Mouse (Mus musculus): ENCODE results near the gene Zfp296. TPM values are rescaled to one million over a fixed set of nuclear protein-coding genes. Genes with fewer than 3 reads are reported as not detected.

Gene Zfp296
- polyA plus RNA-seq, 1 experiment from 2014 or later = 1.2 TPM

- Histone ChIP-seq H3K4me1 (ENCODE audit: insufficient read depth) (peaks cover 25% of the 10 kb centered on the region), H3K4me3 (ENCODE audit: low read depth, low read length) (no peak overlapping the region), H3K4me2 (ENCODE audit: low read depth, low read length) (no peak overlapping the region), H3K9me3 (ENCODE audit: low read length) (no peaks in the 10 kb centered on the region), H3K27ac (ENCODE audit: low read depth) (no peak overlapping the region; the same call in 1 of the 2 replicates), H3K36me3 (replicated peaks; ENCODE audit: insufficient read depth, low read length) (peaks cover 38% of the 10 kb centered on the region), H3K9ac (replicated peaks) (no peak overlapping the region), H3K27me3 (ENCODE audit: insufficient read depth, low read length) (no peaks in the 10 kb centered on the region)
- no peak for ATAC-seq
- no peak for DNase-seq
- 80% methylated on average over 8 of the region's 8 CpGs for WGBS (ENCODE audit: insufficient replicate concordance)
- no peak for TF ChIP-seq EP300 (IDR thresholded peaks at IDR 0.05; ENCODE audit: low read depth)
- no peak for TF ChIP-seq CTCF (IDR thresholded peaks at IDR 0.05; ENCODE audit: low read depth)
These were observed 9.7 kb upstream of the Zfp296 start for GRCm38 (mm10) chr7:19567426-19567825.

- Histone ChIP-seq H3K36me3 (replicated peaks; ENCODE audit: insufficient read depth, low read length) (peaks cover 33% of the 10 kb centered on the region), H3K4me1 (ENCODE audit: insufficient read depth) (peaks cover 21% of the 10 kb centered on the region)
These were observed 7.4 kb upstream of the Zfp296 start for GRCm38 (mm10) chr7:19569647-19570046.

GRCm38 (mm10) chr7:19572926-19573775, 3.9 kb upstream of the Zfp296 start:
- under 1% methylated on average over 53 of the region's 53 CpGs for WGBS (ENCODE audit: insufficient replicate concordance)
- DNase-seq (peak; percentile 90), ATAC-seq (peak; percentile 91)
- Histone ChIP-seq H3K9me3 (ENCODE audit: low read length) (no peaks in the 10 kb centered on the region), H3K4me3 (ENCODE audit: low read depth, low read length) (peak overlapping the region; percentile 85), H3K36me3 (replicated peaks; ENCODE audit: insufficient read depth, low read length) (peaks cover 13% of the 10 kb centered on the region), H3K4me1 (ENCODE audit: insufficient read depth) (peaks cover 43% of the 10 kb centered on the region), H3K27me3 (ENCODE audit: insufficient read depth, low read length) (peaks cover 5% of the 10 kb centered on the region; the same call in 1 of the 2 replicates), H3K9ac (replicated peaks) (peak overlapping the region; percentile 76), H3K4me2 (ENCODE audit: low read depth, low read length) (peak overlapping the region; percentile 91), H3K27ac (ENCODE audit: low read depth) (peak overlapping the region; percentile 93)
- TF ChIP-seq EP300 (IDR thresholded peaks at IDR 0.05; ENCODE audit: low read depth) (no peak), CTCF (IDR thresholded peaks at IDR 0.05; ENCODE audit: low read depth) (peak; percentile 39)

More at GRCm38 (mm10) chr7:19569647-19570046, 7.4 kb upstream of the Zfp296 start:
- 82% methylated on average over 3 of the region's 3 CpGs for WGBS (ENCODE audit: insufficient replicate concordance)
- no peak overlapping the region for H3K9ac ChIP-seq (replicated peaks)
- DNase-seq (no peak), ATAC-seq (no peak)
- no peak overlapping the region for H3K4me2 ChIP-seq (ENCODE audit: low read depth, low read length)
- no peak overlapping the region for H3K27ac ChIP-seq (ENCODE audit: low read depth)
- no peak for TF ChIP-seq EP300 (IDR thresholded peaks at IDR 0.05; ENCODE audit: low read depth)
- no peak for TF ChIP-seq CTCF (IDR thresholded peaks at IDR 0.05; ENCODE audit: low read depth)
- no peaks in the 10 kb centered on the region for H3K27me3 ChIP-seq (ENCODE audit: insufficient read depth, low read length)
- no peaks in the 10 kb centered on the region for H3K9me3 ChIP-seq (ENCODE audit: low read length)
- H3K4me3 ChIP-seq (ENCODE audit: low read depth, low read length) = no peak overlapping the region

- Histone ChIP-seq H3K9me3 (ENCODE audit: low read length) (no peaks in the 10 kb centered on the region), H3K36me3 (replicated peaks; ENCODE audit: insufficient read depth, low read length) (peaks cover 9% of the 10 kb centered on the region), H3K4me3 (ENCODE audit: low read depth, low read length) (peak overlapping the region; percentile 85), H3K27ac (ENCODE audit: low read depth) (peak overlapping the region; percentile 93), H3K27me3 (ENCODE audit: insufficient read depth, low read length) (peaks cover 5% of the 10 kb centered on the region; the same call in 1 of the 2 replicates), H3K4me1 (ENCODE audit: insufficient read depth) (peaks cover 48% of the 10 kb centered on the region), H3K9ac (replicated peaks) (peak overlapping the region; percentile 76), H3K4me2 (ENCODE audit: low read depth, low read length) (peak overlapping the region; percentile 91)
- TF ChIP-seq EP300 (IDR thresholded peaks at IDR 0.05; ENCODE audit: low read depth) (no peak), CTCF (IDR thresholded peaks at IDR 0.05; ENCODE audit: low read depth) (no peak)
- DNase-seq (no peak), ATAC-seq (no peak)
- WGBS (ENCODE audit: insufficient replicate concordance) = 25% methylated on average over 16 of the region's 16 CpGs
These were observed 3.3 kb upstream of the Zfp296 start for GRCm38 (mm10) chr7:19573776-19574140.

- TF ChIP-seq CTCF (IDR thresholded peaks at IDR 0.05; ENCODE audit: low read depth) (no peak), EP300 (IDR thresholded peaks at IDR 0.05; ENCODE audit: low read depth) (no peak)
- DNase-seq (no peak), ATAC-seq (no peak)
- no peak overlapping the region for H3K4me2 ChIP-seq (ENCODE audit: low read depth, low read length)
- no peak overlapping the region for H3K27ac ChIP-seq (ENCODE audit: low read depth)
- WGBS (ENCODE audit: insufficient replicate concordance) = 56% methylated on average over 3 of the region's 3 CpGs
- H3K4me3 ChIP-seq (ENCODE audit: low read depth, low read length) = no peak overlapping the region
- H3K36me3 ChIP-seq (replicated peaks; ENCODE audit: insufficient read depth, low read length) = no peaks in the 10 kb centered on the region; the same call in none of the 2 replicates
- peaks cover 48% of the 10 kb centered on the region for H3K4me1 ChIP-seq (ENCODE audit: insufficient read depth)
- H3K9me3 ChIP-seq (ENCODE audit: low read length) = no peaks in the 10 kb centered on the region
- H3K9ac ChIP-seq (replicated peaks) = no peak overlapping the region
- peaks cover 5% of the 10 kb centered on the region; the same call in 1 of the 2 replicates for H3K27me3 ChIP-seq (ENCODE audit: insufficient read depth, low read length)
These were observed 1.5 kb upstream of the Zfp296 start for GRCm38 (mm10) chr7:19575559-19575958.

- H3K4me1 ChIP-seq (ENCODE audit: insufficient read depth) = peaks cover 35% of the 10 kb centered on the region
- H3K9me3 ChIP-seq (ENCODE audit: low read length) = no peaks in the 10 kb centered on the region
- peaks cover 5% of the 10 kb centered on the region; the same call in 1 of the 2 replicates for H3K27me3 ChIP-seq (ENCODE audit: insufficient read depth, low read length)
- WGBS (ENCODE audit: insufficient replicate concordance) = 9% methylated on average over 10 of the region's 10 CpGs
- peaks cover 4% of the 10 kb centered on the region for H3K36me3 ChIP-seq (replicated peaks; ENCODE audit: insufficient read depth, low read length)
- H3K27ac ChIP-seq (ENCODE audit: low read depth) = peak overlapping the region; percentile 69; the same call in 1 of the 2 replicates
- ATAC-seq = peak; percentile 18; the same call in 1 of the 2 replicates
- peak overlapping the region; percentile 83 for H3K4me2 ChIP-seq (ENCODE audit: low read depth, low read length)
- TF ChIP-seq EP300 (IDR thresholded peaks at IDR 0.05; ENCODE audit: low read depth) = no peak
- TF ChIP-seq CTCF (IDR thresholded peaks at IDR 0.05; ENCODE audit: low read depth) = no peak
- H3K9ac ChIP-seq (replicated peaks) = peak overlapping the region; percentile 64
- peak; percentile 64 for DNase-seq
- peak overlapping the region; percentile 53 for H3K4me3 ChIP-seq (ENCODE audit: low read depth, low read length)
These were observed 859 bp downstream of the Zfp296 start for GRCm38 (mm10) chr7:19577877-19578414.

All from liver, postnatal 0 days (tissue).